Mouse (Mus musculus) E14TG2a.4 (cell line): ENCODE results near the gene Tctex1d2.

Experiments
- CTCF ChIP-seq: conservative IDR thresholded peaks from 2 replicates; pipeline ENCODE4 v1.5.1; 2014; ENCODE audit warnings: low read length
- POU5F1 ChIP-seq: IDR thresholded peaks from 2 replicates; pipeline ENCODE4 v1.6.1; 2014; ENCODE audit warnings: low read length, borderline replicate concordance

- TF ChIP-seq CTCF = no peak
- TF ChIP-seq POU5F1 = no peak
Measured at GRCm38 (mm10) chr16:32456761-32457160, 37.3 kb downstream of the Tctex1d2 start.
